Mouse (Mus musculus) ES-E14 (cell line): ENCODE data around the gene Krt10. TPM values are rescaled to one million over a fixed set of nuclear protein-coding genes. Genes with fewer than 3 reads are reported as not detected.

ENCODE experiments used
- DNase-seq: peaks from one replicate; pipeline ENCODE4 v3.0.0-alpha.2; 2013; ENCODE audit warnings: low read depth, low spot score
- H3K27ac ChIP-seq: 2 replicates; pipeline ENCODE4 v1.5.1; 2012; ENCODE audit warnings: low read depth, mild to moderate bottlenecking, low read length, moderate library complexity, mixed read lengths; ENCODE audit not compliant: poor library complexity, insufficient read depth, severe bottlenecking
- H3K36me3 ChIP-seq: 2 replicates; pipeline ENCODE4 v1.6.1; 2012; ENCODE audit warnings: mild to moderate bottlenecking, low read length, moderate library complexity, mixed read lengths; ENCODE audit not compliant: control insufficient read depth, poor library complexity, insufficient read depth, severe bottlenecking
- H3K4me1 ChIP-seq, 2 experiments: fragments of 150-350 bp in 1 of 2; sonication (generic) in 1 of 2; 2 replicates each; pipeline ENCODE4 v1.6.1; 2012; ENCODE audit warnings: low read length in 2 of 2, mild to moderate bottlenecking in 1 of 2, mixed read lengths in 1 of 2; ENCODE audit not compliant: control insufficient read depth in 2 of 2, insufficient read depth in 2 of 2, poor library complexity in 1 of 2
- H3K4me3 ChIP-seq, 2 experiments: fragments of 150-350 bp in 1 of 2; sonication (generic) in 1 of 2; 2 replicates each; pipeline ENCODE4 v1.5.1; 2012; ENCODE audit warnings: low read length in 2 of 2, low read depth in 1 of 2, mild to moderate bottlenecking in 1 of 2, mixed read lengths in 1 of 2; ENCODE audit not compliant: insufficient read depth in 1 of 2, poor library complexity in 1 of 2, severe bottlenecking in 1 of 2
- H3K9ac ChIP-seq: 2 replicates; pipeline ENCODE4 v1.6.1; 2012; ENCODE audit warnings: low read depth, mild to moderate bottlenecking, low read length, mixed read lengths; ENCODE audit not compliant: poor library complexity, insufficient read depth, severe bottlenecking
- H3K9me3 ChIP-seq: fragments of 150-350 bp; sonication (generic); 2 replicates; pipeline ENCODE4 v1.6.1; 2012; ENCODE audit warnings: low read depth, mild to moderate bottlenecking, low read length; ENCODE audit not compliant: control insufficient read depth, insufficient read depth
- CHD2 ChIP-seq: IDR thresholded peaks from 2 replicates; pipeline ENCODE4 v1.6.1; 2014; ENCODE audit warnings: mild to moderate bottlenecking, low read depth, low read length, inconsistent platforms
- HCFC1 ChIP-seq: IDR thresholded peaks from 2 replicates; pipeline ENCODE4 v1.6.1; 2012; ENCODE audit warnings: low read length, inconsistent platforms, borderline replicate concordance; ENCODE audit not compliant: insufficient read depth
- MAFK ChIP-seq: IDR thresholded peaks from 2 replicates; pipeline ENCODE4 v1.6.1; 2014; ENCODE audit warnings: mild to moderate bottlenecking, low read depth, low read length, inconsistent platforms; ENCODE audit not compliant: insufficient read depth
- ZC3H11A ChIP-seq: IDR thresholded peaks from 2 replicates; pipeline ENCODE4 v1.6.1; 2012; ENCODE audit warnings: low read depth, mild to moderate bottlenecking, inconsistent platforms, low read length, borderline replicate concordance
- ZNF384 ChIP-seq: IDR thresholded peaks from 2 replicates; pipeline ENCODE4 v1.6.1; 2012; ENCODE audit warnings: low read depth, low read length, inconsistent platforms
- in situ Hi-C, 2 experiments: fragments of 600-800 bp; cut with MboI; formaldehyde crosslinking; loops; one replicate each; pipeline ENCODE4 v1.15.1; 2025; ENCODE audit warnings: low sequenced_read_pairs in 2 of 2, inconsistent platforms in 1 of 2; ENCODE audit not compliant: unreplicated experiment in 2 of 2
- total RNA-seq: library from RNA; depleted of rRNA; stranded (reverse); fragments of 300-350 nt; gene quantifications from 2 replicates; pipeline ENCODE4 v1.2.3, GENCODE M21; 2012

The Krt10 gene
- total RNA-seq, 1 experiment: 2.8 TPM

DNA sequence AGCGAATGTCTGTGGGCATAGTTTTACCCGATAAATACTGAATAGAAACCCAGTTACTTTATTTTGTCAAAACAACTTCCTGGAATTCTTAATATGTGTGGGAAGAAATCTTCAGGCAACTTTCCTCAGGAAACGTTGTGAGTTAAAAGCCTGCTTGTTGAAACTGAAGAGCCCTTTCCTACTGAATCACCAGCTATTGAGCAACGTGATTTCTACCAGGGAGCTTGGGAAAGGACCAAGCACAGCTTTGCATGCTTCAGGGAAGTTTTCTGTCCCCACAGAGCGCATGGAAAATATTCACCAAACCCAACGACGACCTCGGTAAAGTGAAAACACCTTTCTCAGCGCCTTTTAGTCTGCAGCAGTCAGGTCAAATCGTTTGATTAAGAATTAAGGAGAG is 17.0 kb upstream of the Krt10 start:
- Histone ChIP-seq H3K27ac (no peak overlapping the region), H3K9me3 (no peaks in the 10 kb centered on the region), H3K9ac (no peak overlapping the region), H3K4me3 (no peak overlapping the region), H3K36me3 (no peaks in the 10 kb centered on the region), H3K4me1 (no peaks in the 10 kb centered on the region)
- TF ChIP-seq HCFC1 (no peak), CHD2 (no peak), ZC3H11A (no peak), ZNF384 (no peak), MAFK (no peak)
- no peak for DNase-seq
- in situ Hi-C loops: no loop called here

DNA sequence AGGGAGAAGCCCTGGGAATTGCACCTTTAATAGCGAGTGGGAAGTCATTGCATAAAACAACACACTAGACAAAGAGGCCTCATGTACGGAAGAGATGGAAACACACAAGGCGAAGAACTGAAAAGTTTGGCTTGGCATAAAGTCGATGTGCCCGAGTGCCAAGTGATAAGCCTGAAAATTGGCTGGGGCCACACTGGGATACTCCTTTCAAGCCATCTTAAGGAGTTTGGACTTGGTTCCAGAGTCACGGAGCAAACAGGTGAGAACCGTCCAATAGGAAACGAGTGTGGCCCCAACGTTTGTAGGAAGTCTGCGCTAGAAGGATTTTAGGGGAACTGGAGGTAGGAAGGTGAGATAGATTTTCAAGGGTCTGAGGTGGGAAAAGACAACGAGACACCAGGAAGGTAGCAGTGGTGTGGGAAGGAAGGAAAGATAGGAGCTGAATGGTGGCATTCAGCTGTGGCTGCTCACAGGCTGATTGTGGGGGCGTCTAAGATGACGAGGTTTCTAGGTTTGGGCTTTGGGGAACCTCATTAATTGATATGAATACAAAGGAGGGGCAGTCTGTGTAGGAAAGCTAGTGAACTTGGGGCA is 10.9 kb upstream of the Krt10 start:
- H3K27ac ChIP-seq: no peak overlapping the region
- in situ Hi-C loops: loop anchor here in 1 of 2 experiments (25.0 kb wide), 1 partner anchor 887 kb away; no protein-coding TSS in a partner anchor
- no peak overlapping the region for H3K9ac ChIP-seq
- H3K4me1 ChIP-seq: no peaks in the 10 kb centered on the region
- H3K36me3 ChIP-seq: no peaks in the 10 kb centered on the region
- H3K4me3 ChIP-seq: no peak overlapping the region
- no peak for DNase-seq
- no peaks in the 10 kb centered on the region for H3K9me3 ChIP-seq
- TF ChIP-seq MAFK (no peak), HCFC1 (no peak), CHD2 (no peak), ZC3H11A (no peak), ZNF384 (no peak)

DNA sequence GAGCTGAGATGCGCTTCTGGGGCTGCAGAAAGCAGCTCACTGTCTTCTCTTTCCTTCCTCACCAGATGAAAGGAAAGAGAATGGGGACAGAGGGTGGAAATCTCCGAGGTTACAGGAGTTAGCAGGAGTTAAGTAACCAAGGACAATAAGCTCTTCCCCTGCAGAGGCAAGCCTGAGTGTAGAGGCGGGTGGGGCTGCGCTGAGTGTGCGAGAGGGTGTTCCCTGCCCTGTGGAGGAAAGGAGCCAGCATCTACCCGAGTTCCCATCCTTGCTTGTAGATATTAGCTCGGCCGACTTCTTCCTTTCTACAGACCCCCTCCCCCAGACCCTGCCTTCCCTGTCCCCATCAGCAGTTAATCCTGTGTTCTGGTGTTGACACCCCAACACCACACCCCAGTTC is 9.7 kb upstream of the Krt10 start:
- no peak for DNase-seq
- TF ChIP-seq MAFK: no peak
- TF ChIP-seq ZC3H11A: no peak
- no peak for TF ChIP-seq CHD2
- TF ChIP-seq ZNF384: no peak
- TF ChIP-seq HCFC1: no peak
- no peak overlapping the region for H3K27ac ChIP-seq
- no peaks in the 10 kb centered on the region for H3K36me3 ChIP-seq
- no peaks in the 10 kb centered on the region for H3K9me3 ChIP-seq
- H3K9ac ChIP-seq: no peak overlapping the region
- H3K4me1 ChIP-seq: no peaks in the 10 kb centered on the region
- in situ Hi-C loops: loop anchor here in 1 of 2 experiments (25.0 kb wide), 1 partner anchor 888 kb away; no protein-coding TSS in a partner anchor
- no peak overlapping the region for H3K4me3 ChIP-seq

DNA sequence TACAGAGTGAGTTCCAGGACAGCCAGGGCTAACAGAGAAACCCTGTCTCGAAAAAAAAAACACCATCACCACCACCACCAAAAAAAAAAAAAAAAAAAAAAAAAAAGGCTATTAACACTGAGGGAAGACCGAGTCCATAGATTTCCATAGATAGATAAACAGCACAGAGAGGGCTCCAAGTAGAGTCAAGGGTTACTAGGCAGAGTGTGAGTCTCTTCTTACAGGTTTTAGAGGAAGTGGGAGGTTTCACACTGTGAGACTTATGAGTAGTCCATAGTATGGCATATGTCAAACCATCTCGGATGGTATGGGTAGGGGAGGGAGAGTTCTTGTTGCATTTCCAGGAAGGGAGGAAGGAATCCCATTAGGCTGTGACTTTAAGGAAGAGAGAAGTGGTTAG is 8.9 kb upstream of the Krt10 start:
- DNase-seq: no peak
- Histone ChIP-seq H3K36me3 (no peaks in the 10 kb centered on the region), H3K9ac (no peak overlapping the region), H3K4me1 (no peaks in the 10 kb centered on the region), H3K27ac (no peak overlapping the region), H3K9me3 (no peaks in the 10 kb centered on the region), H3K4me3 (no peak overlapping the region)
- TF ChIP-seq MAFK (no peak), ZNF384 (no peak), ZC3H11A (no peak), HCFC1 (no peak), CHD2 (no peak)
- in situ Hi-C loops: loop anchor here in 1 of 2 experiments (25.0 kb wide), 1 partner anchor 889 kb away; no protein-coding TSS in a partner anchor

DNA sequence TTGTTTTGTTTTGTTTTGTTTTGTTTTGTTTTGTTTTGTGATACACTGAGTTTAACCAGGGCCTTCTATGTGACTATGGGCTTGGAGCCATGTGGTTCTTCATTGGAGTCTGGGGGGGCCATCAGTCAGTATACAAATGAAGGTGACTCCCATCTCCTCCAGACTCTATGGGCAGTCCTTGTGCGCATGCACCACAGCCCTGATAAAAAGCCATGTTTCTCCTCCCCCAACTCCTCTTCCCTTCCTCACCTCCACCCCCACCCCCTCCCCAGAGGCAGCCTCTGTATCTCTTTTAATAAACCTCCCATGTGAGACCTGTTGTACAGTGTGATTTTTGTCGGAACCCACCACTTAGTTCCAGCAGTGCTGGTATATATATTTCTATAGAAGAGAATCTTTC is 7.5 kb upstream of the Krt10 start:
- in situ Hi-C loops: loop anchor here in 1 of 2 experiments (25.0 kb wide), 1 partner anchor 891 kb away; no protein-coding TSS in a partner anchor
- Histone ChIP-seq H3K9ac (no peak overlapping the region), H3K27ac (no peak overlapping the region), H3K9me3 (no peaks in the 10 kb centered on the region), H3K4me3 (no peak overlapping the region), H3K36me3 (no peaks in the 10 kb centered on the region), H3K4me1 (no peaks in the 10 kb centered on the region)
- TF ChIP-seq MAFK (no peak), ZC3H11A (no peak), HCFC1 (no peak), ZNF384 (no peak), CHD2 (no peak)
- DNase-seq: no peak
